ENCODE assay signal across 23 mouse cellular contexts in genomic region chr7:143023499-143023898, GRCm38 (mm10). TPM values are rescaled to one million over a fixed set of nuclear protein-coding genes. Genes with fewer than 3 reads are reported as not detected.
A peak's percentile ranks its signal among the peaks of the same experiment; 100 is the strongest.
DNase-seq lines count a peak whose midpoint lies in the region; ATAC-seq and TF ChIP-seq lines count a peak whose summit lies in the region.
"Had no signal": no experiment of that assay in that cellular context is flagged by ENCODE, and none has a peak within 500 bp of the region (broad histone marks: within the 10 kb centered on the region; RNA-seq: fewer than 3 reads in every experiment).

No protein-coding gene starts in this region.

- dilution Hi-C loops in CH12.LX (cut with MboI; ENCODE audit: extremely low pct_ligation_motif_present, extremely low pct_unique_long_range_greater_than_20kb, low sequenced_read_pairs): no loop called here

- TF ChIP-seq POLR2A in CH12.LX (IDR thresholded peaks at IDR 0.05; ENCODE audit: low read depth, low read length): no peak

- ATAC-seq in common myeloid progenitor, adult 5-6 weeks (replicated peaks; ENCODE audit: low read depth, poor library complexity, severe bottlenecking): peak; percentile 23; the same call in 1 of the 2 replicates
- peak; percentile 55 for ATAC-seq in megakaryocyte progenitor cell, adult 5-6 weeks (replicated peaks; ENCODE audit: poor library complexity)
- ATAC-seq: forebrain, embryonic 14.5 days; hindbrain, postnatal 0 days had no signal

- H3K4me1 ChIP-seq in CH12.LX (ENCODE audit: control insufficient read depth in 1 of 2, insufficient read depth in 2 of 2): peaks cover 25 to 73% of the 10 kb centered on the region in 2 experiments
- peaks cover 4% of the 10 kb centered on the region for H3K4me1 ChIP-seq in limb, embryonic 10.5 days
- H3K4me1 ChIP-seq: forebrain, embryonic 10.5 days; hindbrain, embryonic 13.5 days had no signal

- H3K9ac ChIP-seq in CH12.LX (ENCODE audit: insufficient read depth, low read depth): no peak overlapping the region
- H3K9ac ChIP-seq: embryonic facial prominence, embryonic 15.5 days; hindbrain, embryonic 13.5 days had no signal

- no peaks in the 10 kb centered on the region for H3K27me3 ChIP-seq in CH12.LX (replicated peaks)
- no peaks in the 10 kb centered on the region for H3K27me3 ChIP-seq in limb, embryonic 10.5 days (ENCODE audit: low read depth, poor library complexity, severe bottlenecking)
- H3K27me3 ChIP-seq: embryonic facial prominence, embryonic 15.5 days; hindbrain, embryonic 13.5 days had no signal

- no peak for TF ChIP-seq RAD21 in CH12.LX (IDR thresholded peaks at IDR 0.05; ENCODE audit: low read depth, low read length)

- WGBS in limb, embryonic 10.5 days: 93% methylated on average over 2 of the region's 2 CpGs

- H3K4me3 ChIP-seq in CH12.LX (replicated peaks in 1 of 3; ENCODE audit: low read depth in 2 of 3, low read length in 2 of 3, poor library complexity in 1 of 3): no peak overlapping the region
- H3K4me3 ChIP-seq in limb, embryonic 10.5 days: no peak overlapping the region
- H3K4me3 ChIP-seq: embryonic facial prominence, embryonic 15.5 days; erythroblast, embryonic 14.5 days; forebrain, embryonic 10.5 days; gastrocnemius, adult 2 months; hindbrain, embryonic 13.5 days had no signal

- TF ChIP-seq EP300 in CH12.LX (IDR thresholded peaks at IDR 0.05; ENCODE audit: low read length): peak; percentile 65

- no peak overlapping the region for H3K4me2 ChIP-seq in CH12.LX (ENCODE audit: insufficient read depth, low read depth, poor library complexity, severe bottlenecking)
- H3K4me2 ChIP-seq: embryonic facial prominence, embryonic 15.5 days; hindbrain, embryonic 13.5 days had no signal

- in situ Hi-C loops in CH12.LX (cut with MboI; ENCODE audit: low pct_ligation_motif_present, low pct_unique_long_range_greater_than_20kb, low sequenced_read_pairs): loop anchor here (25.0 kb wide), 1 partner anchor 561 kb away; the partner anchor contains the start of gene Lsp1

- H3K9me3 ChIP-seq in CH12.LX (replicated peaks; ENCODE audit: low read length): peaks cover 13% of the 10 kb centered on the region
- H3K9me3 ChIP-seq in limb, embryonic 10.5 days (replicated peaks): no peaks in the 10 kb centered on the region
- H3K9me3 ChIP-seq: embryonic facial prominence, embryonic 15.5 days; forebrain, embryonic 10.5 days; hindbrain, embryonic 13.5 days had no signal

- no peak for TF ChIP-seq CTCF in CH12.LX (conservative IDR thresholded peaks at IDR 0.05 in 1 of 2, IDR thresholded peaks at IDR 0.05 in 1 of 2; ENCODE audit: low read depth in 2 of 2, low read length in 2 of 2)

- H3K79me2 ChIP-seq in CH12.LX (replicated peaks; ENCODE audit: control insufficient read depth, extremely low read depth, insufficient read depth, poor library complexity, severe bottlenecking): no peaks in the 10 kb centered on the region

- H3K36me3 ChIP-seq in CH12.LX (replicated peaks in 1 of 2; ENCODE audit: control insufficient read depth in 1 of 2, insufficient read depth in 1 of 2, low read length in 1 of 2): peaks cover 3 to 20% of the 10 kb centered on the region in 2 experiments
- H3K36me3 ChIP-seq in limb, embryonic 10.5 days: no peaks in the 10 kb centered on the region

- DNase-seq in CH12.LX (ENCODE audit: extremely low read depth) (no peak), adipocyte (ENCODE audit: low spot score) (no peak)
- DNase-seq in embryo, embryonic 10.5 days (ENCODE audit: low spot score): no peak
- no peak for DNase-seq in limb, embryonic 10.5 days (ENCODE audit: low spot score)
- DNase-seq in layer of hippocampus, adult 8-10 months (ENCODE audit: low spot score in 2 of 2): no peak
- DNase-seq: adrenal gland, postnatal 14 days; cerebellum, adult 11-12 months; cerebellum, adult 9-10 months; cerebellum, postnatal 36 days; embryo, embryonic 11 days; gastrocnemius, adult 2 months; gastrocnemius, postnatal 25 days; heart, adult 11 months; heart, postnatal 10 days; heart, postnatal 4 days had no signal

- H3K27ac ChIP-seq in CH12.LX (ENCODE audit: insufficient read depth, low read depth): peak overlapping the region; percentile 53
- no peak overlapping the region for H3K27ac ChIP-seq in limb, embryonic 10.5 days
- H3K27ac ChIP-seq: embryonic facial prominence, embryonic 15.5 days; forebrain, embryonic 10.5 days; gastrocnemius, adult 2 months; hindbrain, embryonic 13.5 days; hindbrain, postnatal 0 days had no signal

TF ChIP-seq in CH12.LX, 34 proteins besides CTCF, POLR2A, EP300 and RAD21:
- no peak for TF ChIP-seq MEF2A (IDR thresholded peaks at IDR 0.05; ENCODE audit: borderline replicate concordance, low read depth, low read length)
- TF ChIP-seq ETS1 (conservative IDR thresholded peaks at IDR 0.05; ENCODE audit: low read depth, low read length): peak; percentile 47
- TF ChIP-seq UBTF (IDR thresholded peaks at IDR 0.05; ENCODE audit: low read depth, low read length): no peak
- peak; percentile 44 for TF ChIP-seq IRF4 (IDR thresholded peaks at IDR 0.05; ENCODE audit: low read depth, low read length)
- TF ChIP-seq TCF12 (IDR thresholded peaks at IDR 0.05; ENCODE audit: low read depth, low read length): no peak
- TF ChIP-seq CHD1 (IDR thresholded peaks at IDR 0.05; ENCODE audit: low read depth, low read length): no peak
- no peak for TF ChIP-seq E2F4 (IDR thresholded peaks at IDR 0.05; ENCODE audit: insufficient replicate concordance, low read depth, low read length)
- no peak for TF ChIP-seq RCOR1 (conservative IDR thresholded peaks at IDR 0.05; ENCODE audit: low read depth, low read length)
- TF ChIP-seq NELFE (IDR thresholded peaks at IDR 0.05; ENCODE audit: low read depth, low read length): no peak
- TF ChIP-seq SIN3A (IDR thresholded peaks at IDR 0.05; ENCODE audit: low read length): no peak
- no peak for TF ChIP-seq KAT2A (IDR thresholded peaks at IDR 0.05; ENCODE audit: insufficient replicate concordance, low read length)

RNA-seq across cellular contexts. Expression of gene Tspan32, which starts 18.7 kb away (rescaled TPM):
- 27.2 and 28.2 TPM in 2 replicates for total RNA-seq in CH12.LX (2012; rRNA removed)
- 34.5 and 40.5 TPM in 2 replicates for total RNA-seq in CH12.LX (2014; rRNA removed)
- polyA plus RNA-seq in CH12.LX (2012; ENCODE audit: insufficient read length, low read depth): 28.6 and 29.9 TPM in 2 replicates
- total RNA-seq in common myeloid progenitor, adult 5-6 weeks (2017): 115 and 119 TPM in 2 replicates
- total RNA-seq in megakaryocyte progenitor cell, adult 5-6 weeks (2015): 127 and 144 TPM in 2 replicates
- 98.1 and 105 TPM in 2 replicates for total RNA-seq in megakaryocyte progenitor cell, adult 5-6 weeks (2017)
- 5.5 TPM in 2 replicates for polyA plus RNA-seq in limb, embryonic 10.5 days (2016; fragmentation: Nextera tagmentation; extraction: Ambion mirVana)
- total RNA-seq in layer of hippocampus, adult 8-10 months (2022): under 1 TPM in 2 of 4 experiments, not detected in 2; 0.70 to 0.75 TPM

RNA-seq across cellular contexts. Expression of gene Cd81, which starts 29.0 kb away (rescaled TPM):
- total RNA-seq in CH12.LX (2012; rRNA removed) (275 and 327 TPM in 2 replicates), CH12.LX (2014; rRNA removed) (334 and 352 TPM in 2 replicates)
- 318 and 325 TPM in 2 replicates for polyA plus RNA-seq in CH12.LX (2012; ENCODE audit: insufficient read length, low read depth)
- 187 and 210 TPM in 2 replicates for total RNA-seq in common myeloid progenitor, adult 5-6 weeks (2017)
- total RNA-seq in megakaryocyte progenitor cell, adult 5-6 weeks (2015): 118 and 140 TPM in 2 replicates
- 121 and 181 TPM in 2 replicates for total RNA-seq in megakaryocyte progenitor cell, adult 5-6 weeks (2017)
- 267 and 310 TPM in 2 replicates for polyA plus RNA-seq in limb, embryonic 10.5 days (2016; fragmentation: Nextera tagmentation; extraction: Ambion mirVana)
- 100 to 1,000 TPM; 413 to 631 (median 486) TPM for total RNA-seq in layer of hippocampus, adult 8-10 months (2022)

RNA-seq across cellular contexts. Expression of gene Tssc4, which starts 45.5 kb away (rescaled TPM):
- total RNA-seq in CH12.LX (2012; rRNA removed) (49.8 and 58.7 TPM in 2 replicates), CH12.LX (2014; rRNA removed) (47.3 and 55.1 TPM in 2 replicates)
- 44.1 and 49.6 TPM in 2 replicates for polyA plus RNA-seq in CH12.LX (2012; ENCODE audit: insufficient read length, low read depth)
- 25.3 and 25.5 TPM in 2 replicates for total RNA-seq in common myeloid progenitor, adult 5-6 weeks (2017)
- total RNA-seq in megakaryocyte progenitor cell, adult 5-6 weeks (2015): 18.7 and 23.5 TPM in 2 replicates
- total RNA-seq in megakaryocyte progenitor cell, adult 5-6 weeks (2017): 26.8 and 33.7 TPM in 2 replicates
- polyA plus RNA-seq in limb, embryonic 10.5 days (2016; fragmentation: Nextera tagmentation; extraction: Ambion mirVana): 145 and 157 TPM in 2 replicates
- total RNA-seq in layer of hippocampus, adult 8-10 months (2022): 10 to 100 TPM; 34.2 to 46.9 (median 38.5) TPM

RNA-seq across cellular contexts. Expression of gene Ascl2, which starts 54.4 kb away (rescaled TPM):
- total RNA-seq in CH12.LX (2012; rRNA removed) (not detected in 2 replicates), CH12.LX (2014; rRNA removed) (not detected in 2 replicates)
- polyA plus RNA-seq in CH12.LX (2012; ENCODE audit: insufficient read length, low read depth): not detected in 2 replicates
- 0.27 TPM in 1 of 2 replicates, not detected in the other for total RNA-seq in common myeloid progenitor, adult 5-6 weeks (2017)
- 0.67 and 1.0 TPM in 2 replicates for total RNA-seq in megakaryocyte progenitor cell, adult 5-6 weeks (2015)
- total RNA-seq in megakaryocyte progenitor cell, adult 5-6 weeks (2017): 0.68 TPM in 1 of 2 replicates, not detected in the other
- polyA plus RNA-seq in limb, embryonic 10.5 days (2016; fragmentation: Nextera tagmentation; extraction: Ambion mirVana): 0.26 and 0.40 TPM in 2 replicates
- under 1 TPM; 0.27 to 0.85 (median 0.36) TPM for total RNA-seq in layer of hippocampus, adult 8-10 months (2022)
- total RNA-seq: adrenal gland, postnatal 14 days; gastrocnemius, adult 2 months; gastrocnemius, postnatal 25 days; heart, postnatal 10 days; heart, postnatal 4 days had no signal

Comparison
In these comparisons a context has a peak if more than half of its experiments do, and no peak if none do; other contexts are left out.
1. RNA of gene Tspan32, which starts 18.7 kb away (total RNA-seq): 98.1 to 144 TPM in megakaryocyte progenitor cell, adult 5-6 weeks, 115 to 119 TPM in common myeloid progenitor, adult 5-6 weeks and 27.2 to 40.5 TPM in CH12.LX; 0.70 to 0.75 TPM in layer of hippocampus, adult 8-10 months; every median in the first group is over 10 times any median in the second.